Mouse (Mus musculus): ENCODE results near the gene Hsf2bp. TPM values are rescaled to one million over a fixed set of nuclear protein-coding genes. Genes with fewer than 3 reads are reported as not detected.

Gene Hsf2bp
- polyA plus RNA-seq, 2 experiments from 2014 or later = 1.1 to 2.0 TPM

GRCm38 (mm10) chr17:32031684-32032083 lies 4.5 kb downstream of the Hsf2bp start:
- ATAC-seq = no peak

DNA sequence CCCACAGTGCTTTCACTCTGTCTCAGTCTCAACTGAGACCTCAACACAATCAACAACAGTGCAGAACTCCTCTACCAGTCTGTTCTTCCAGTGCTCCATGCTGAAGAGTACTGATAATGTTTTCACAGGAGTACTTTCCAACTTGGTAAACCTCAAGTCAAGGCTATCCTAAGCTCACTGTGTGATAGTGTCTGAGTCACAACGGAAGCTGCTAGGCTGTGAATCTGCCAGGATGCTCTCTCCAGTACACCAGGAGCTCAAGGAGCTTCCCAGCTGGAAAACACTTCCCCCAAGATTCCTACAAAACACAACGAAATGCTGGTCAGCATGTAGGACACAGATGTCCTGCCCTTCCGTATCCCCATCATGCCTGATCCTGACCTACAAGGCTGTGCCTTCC lies 7.8 kb downstream of the Hsf2bp start:
- no peak for ATAC-seq

- ATAC-seq = no peak
These were observed 8.5 kb downstream of the Hsf2bp start for GRCm38 (mm10) chr17:32027666-32028065.

- peak; percentile 46 for ATAC-seq
These were observed 10.8 kb downstream of the Hsf2bp start for GRCm38 (mm10) chr17:32025386-32025785.

DNA sequence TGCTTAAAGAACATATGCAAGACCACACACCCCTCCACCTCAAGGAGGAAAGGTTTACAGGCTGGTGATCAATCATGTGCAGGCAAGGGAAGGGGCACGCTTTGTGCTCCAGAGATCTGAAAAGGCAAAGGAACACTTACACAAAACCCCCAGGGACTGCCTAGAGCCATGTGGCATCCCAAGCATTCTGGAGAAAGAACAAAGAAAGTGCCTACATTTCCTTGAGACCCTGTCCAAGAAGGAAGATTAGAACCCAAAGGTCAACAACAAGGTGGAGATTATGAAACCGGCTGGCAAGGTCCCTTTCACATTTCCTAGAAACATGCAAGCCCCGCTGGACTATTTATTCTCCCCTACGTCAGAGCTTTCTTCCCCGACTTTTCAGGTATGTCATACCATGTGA lies 11.5 kb downstream of the Hsf2bp start:
- ATAC-seq = no peak

GRCm38 (mm10) chr17:32023088-32023487 lies 13.1 kb downstream of the Hsf2bp start:
- peak; percentile 82 for ATAC-seq

DNA sequence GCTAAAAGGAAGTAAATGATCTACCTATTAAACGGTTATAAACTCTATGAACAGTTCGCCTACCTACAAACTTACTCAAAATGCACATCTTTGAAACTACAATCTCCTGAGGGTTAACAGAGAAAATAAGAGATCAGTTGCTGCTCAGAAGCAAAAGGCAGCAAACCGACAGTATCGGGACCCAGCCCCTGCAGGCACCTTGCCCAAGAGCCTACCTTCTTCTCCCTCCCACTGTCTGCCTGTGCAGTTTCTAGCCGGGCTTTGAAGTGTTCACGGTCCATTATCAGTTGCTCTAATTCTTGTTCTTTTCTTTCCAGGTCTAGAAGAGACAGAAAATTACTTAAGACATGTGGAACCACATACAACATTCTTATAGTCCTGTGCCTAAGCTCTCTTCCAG lies 13.6 kb downstream of the Hsf2bp start:
- no peak for ATAC-seq

DNA sequence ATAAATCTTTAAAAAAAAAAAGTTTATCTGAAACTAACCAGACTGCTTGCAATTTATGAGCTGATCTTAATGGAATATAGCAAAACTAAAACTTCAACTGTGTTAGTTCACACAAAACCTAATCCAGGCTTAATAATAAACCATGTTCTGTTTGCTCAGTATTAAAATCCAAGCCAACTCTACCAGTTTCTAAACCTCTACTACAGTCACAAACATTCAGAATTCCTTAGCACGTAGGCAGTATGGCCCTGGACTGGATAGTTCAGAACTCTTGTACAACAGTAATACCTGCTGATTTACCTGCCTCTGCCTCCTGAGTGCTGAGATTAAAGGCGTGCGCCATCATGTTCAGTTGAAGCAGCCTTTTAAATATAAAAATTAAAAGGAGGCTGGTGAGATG lies 14.2 kb downstream of the Hsf2bp start:
- no peak for ATAC-seq

DNA sequence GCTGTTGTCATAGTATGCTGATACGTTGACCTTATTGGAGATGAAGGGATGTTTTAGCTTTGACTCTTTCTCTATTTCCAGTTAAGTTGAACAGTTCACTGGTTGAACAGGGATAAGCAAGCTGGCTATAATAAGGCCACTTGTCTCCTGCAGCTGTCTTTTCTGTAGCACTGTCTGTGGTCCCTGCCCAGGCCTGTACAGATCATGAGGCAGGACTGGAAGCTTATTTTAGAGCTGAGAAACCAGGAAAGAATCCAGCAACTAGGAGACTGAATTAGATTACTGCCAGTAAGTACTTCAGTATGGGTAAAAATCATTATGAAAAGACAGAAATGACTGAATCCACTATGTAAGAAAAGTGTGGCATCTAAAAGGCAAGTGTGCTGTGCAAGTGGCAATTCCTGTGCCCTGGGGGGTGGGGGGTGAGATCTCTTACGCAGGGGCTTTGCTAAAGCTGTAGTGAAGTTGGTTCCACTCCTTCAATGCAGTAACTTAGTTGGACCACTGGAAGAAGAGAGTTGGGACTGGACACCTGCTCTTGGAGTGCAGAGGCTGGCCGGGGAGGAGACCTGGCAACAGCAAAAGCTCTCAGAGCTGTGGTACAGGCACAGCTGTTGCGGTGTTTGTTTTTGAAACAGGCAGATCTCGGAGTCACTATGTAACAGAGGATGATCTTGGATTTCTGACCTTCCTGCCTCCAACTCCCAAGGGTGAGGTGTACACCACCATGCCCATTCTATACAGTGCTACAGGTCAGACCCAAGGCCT lies 17.8 kb downstream of the Hsf2bp start:
- no peak for ATAC-seq

DNA sequence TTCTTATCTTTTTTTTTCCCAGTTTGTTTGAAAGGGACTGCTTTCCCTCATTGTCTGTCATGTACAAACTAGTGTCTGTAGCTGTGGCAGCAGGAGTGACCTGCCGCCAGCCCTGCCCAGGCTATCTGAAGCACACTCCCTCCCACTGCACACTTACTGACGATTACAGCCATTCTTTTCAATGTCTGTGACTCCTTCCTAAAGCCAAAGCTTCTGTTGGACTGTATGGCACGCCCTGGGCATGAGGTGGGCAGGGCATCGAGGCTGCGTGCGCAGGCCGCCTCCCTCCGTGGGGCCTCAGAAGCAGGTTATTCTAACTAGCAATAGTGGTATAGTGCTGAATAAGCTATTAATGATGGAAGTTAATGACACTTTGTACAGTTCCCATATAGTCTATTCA lies 19.7 kb downstream of the Hsf2bp start:
- no peak for ATAC-seq

DNA sequence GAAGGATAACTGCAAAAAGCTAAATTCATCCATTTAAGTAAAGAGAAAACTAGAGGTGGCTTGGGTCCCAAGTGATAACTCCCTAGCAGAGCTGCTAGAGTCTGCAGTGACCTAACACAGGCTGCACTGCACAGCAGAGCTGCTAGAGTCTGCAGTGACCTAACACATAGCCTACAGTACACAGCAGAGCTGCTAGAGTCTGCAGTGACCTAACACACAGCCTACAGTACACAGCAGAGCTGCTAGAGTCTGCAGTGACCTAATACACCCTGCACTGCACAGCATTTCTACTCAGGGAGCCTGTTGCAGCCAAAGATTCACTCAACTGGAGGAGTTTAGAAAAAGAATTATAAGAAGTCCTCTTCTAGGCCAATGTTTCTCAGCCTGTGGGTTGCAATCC lies 22.5 kb downstream of the Hsf2bp start:
- no peak for ATAC-seq

DNA sequence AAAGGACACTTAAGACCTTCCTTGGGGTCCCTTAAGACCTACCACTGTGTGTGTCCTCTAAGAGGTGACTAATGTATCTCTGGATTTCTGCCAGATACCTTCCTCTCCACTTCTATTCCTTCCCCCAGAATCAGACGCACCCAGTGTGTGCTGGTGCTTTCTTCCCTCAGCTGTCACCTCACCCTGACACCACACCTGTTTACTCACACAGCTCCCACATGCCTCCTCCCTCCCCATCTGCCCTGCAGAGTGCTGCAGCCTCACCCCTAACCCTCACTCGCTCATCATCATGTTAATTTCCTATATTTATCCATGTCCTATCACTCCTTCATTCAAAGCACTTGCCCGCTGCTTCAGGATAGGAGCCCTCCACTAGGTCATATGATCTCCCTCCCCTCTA lies 23.9 kb downstream of the Hsf2bp start:
- no peak for ATAC-seq

DNA sequence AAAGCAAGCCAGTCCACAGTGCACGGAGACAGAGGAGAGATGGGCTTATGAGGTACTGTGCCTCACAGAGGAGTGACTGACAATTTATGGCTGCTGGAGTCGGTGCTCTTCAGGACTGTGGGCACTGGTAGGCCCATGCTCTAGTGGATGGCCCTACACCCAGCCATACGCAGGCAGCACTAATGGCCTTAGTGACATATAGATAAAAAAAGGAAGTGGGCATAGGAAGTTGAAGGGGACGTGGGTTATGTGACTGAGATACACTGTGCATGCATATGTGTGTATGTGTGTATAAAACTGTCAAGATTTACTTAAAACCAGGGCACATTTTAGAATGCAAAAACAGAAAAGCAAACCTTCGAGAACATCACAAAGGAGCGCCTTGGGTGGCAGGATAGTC lies 24.5 kb downstream of the Hsf2bp start:
- ATAC-seq = no peak

GRCm38 (mm10) chr17:32006800-32007199 lies 29.3 kb downstream of the Hsf2bp start:
- ATAC-seq = no peak

DNA sequence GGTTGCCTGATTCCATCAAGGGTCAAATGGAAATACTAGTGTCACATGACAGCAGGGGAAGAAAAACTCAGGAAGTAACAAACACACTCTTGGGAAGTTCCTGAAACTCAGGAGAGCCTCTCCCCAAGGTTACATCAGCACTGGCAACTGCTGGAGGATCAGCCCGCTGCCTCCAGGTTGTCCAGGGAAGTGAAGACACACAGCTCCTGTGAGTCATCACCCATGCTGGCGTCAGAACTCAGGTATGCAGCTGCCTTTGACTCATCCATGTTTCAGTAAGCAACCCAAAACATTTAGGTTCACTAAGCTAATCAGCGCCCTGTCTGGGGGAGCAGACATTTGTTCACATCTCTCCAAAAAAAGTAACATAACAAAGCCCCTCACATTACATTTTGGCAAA lies 32.9 kb downstream of the Hsf2bp start:
- no peak for ATAC-seq

DNA sequence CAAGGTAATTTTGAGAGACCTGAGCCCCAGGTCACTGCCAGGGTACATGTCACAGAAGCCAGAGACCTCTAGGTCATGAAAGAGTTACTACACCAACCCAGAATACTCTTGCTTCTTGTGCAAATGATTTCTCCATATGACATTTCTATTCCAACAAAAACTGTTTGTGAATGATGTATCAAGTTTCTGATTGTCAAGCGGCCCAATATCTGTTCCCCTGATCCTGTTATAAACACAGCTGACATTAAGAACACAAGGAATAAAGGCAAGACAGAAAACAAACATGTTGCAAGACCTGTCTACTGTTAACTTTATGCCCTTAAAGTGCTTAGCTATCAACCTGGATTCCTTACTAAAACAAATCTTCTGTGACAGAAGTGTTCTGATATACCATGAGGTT lies 37.8 kb downstream of the Hsf2bp start:
- no peak for ATAC-seq

DNA sequence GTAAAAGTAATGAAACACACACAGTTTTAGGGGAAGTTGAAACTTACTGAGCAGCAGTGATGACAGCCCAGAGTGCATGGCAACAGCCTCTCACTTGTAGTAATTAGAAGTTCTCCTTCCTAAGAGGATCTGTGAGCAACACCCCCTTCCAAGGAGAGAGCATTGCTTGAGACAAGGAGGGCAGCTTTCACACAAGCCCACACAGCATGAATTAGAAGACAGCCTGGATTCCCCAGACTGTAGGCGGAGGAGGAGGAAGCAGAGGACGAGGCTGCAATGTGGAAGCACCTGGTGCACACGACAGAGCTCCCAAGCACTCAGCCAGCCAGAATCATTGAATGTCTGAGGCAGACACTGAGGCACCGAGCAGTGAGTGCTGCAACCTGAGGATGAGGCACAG lies 39.8 kb downstream of the Hsf2bp start:
- no peak for ATAC-seq

DNA sequence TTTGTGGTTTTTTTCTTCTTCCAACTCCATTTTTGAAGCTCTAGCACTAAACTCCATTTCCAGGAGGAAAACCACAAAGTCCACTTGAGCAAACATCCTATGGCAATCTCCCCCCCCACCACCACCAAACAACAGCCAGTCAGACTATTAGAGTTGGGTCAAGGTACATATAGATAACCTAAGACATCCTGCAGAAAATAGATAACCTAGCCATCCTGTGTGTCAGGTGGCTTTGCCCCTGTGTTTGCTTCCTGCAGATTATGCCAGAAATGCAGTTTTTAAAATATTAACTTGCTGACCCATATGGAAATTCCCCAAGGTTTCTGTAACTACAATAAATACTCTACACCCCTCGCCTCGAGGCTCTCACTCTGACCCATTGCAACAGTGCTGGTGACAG lies 40.4 kb downstream of the Hsf2bp start:
- no peak for ATAC-seq

- ATAC-seq = no peak
These were observed 42.0 kb downstream of the Hsf2bp start for GRCm38 (mm10) chr17:31994132-31994531.

- ATAC-seq = no peak
These were observed 42.8 kb downstream of the Hsf2bp start for GRCm38 (mm10) chr17:31993354-31993753.

DNA sequence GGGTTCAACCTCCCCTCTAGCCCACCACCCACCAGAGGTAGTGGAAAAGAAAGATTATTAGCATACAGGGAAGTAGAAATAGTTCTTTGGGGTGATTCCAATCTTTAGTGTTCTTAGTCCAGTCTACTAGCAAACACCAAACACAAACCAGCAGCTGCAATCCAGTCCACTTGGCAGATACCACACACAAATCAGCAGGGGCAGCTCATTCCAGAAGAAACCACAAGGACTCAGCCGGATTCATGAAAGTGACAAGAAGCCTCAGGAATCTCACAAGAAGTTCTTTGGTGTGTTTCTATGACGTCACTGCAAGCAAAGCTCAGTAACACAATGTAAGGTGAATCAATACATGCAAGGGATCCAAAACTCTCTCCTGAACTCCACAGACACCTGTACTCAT lies 44.1 kb downstream of the Hsf2bp start:
- no peak for ATAC-seq

DNA sequence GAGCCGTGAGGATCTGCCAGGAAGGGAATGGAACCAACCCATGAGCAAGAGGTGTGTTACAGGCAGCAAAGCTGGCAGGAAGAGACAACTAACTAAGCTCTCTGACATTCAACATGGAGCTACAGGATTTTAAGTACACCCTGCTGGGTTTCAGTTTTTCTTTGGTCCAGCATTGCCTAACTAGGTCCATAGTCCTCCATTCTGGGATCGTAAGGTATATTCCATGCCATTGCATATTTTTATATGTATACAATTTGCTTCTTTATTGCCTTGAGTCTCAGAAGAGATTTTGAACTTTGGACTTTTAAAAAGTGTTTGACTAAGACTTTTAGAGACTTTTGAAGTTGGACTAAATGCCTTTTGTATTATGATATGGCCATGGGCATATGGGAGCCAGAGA lies 47.1 kb downstream of the Hsf2bp start:
- no peak for ATAC-seq

DNA sequence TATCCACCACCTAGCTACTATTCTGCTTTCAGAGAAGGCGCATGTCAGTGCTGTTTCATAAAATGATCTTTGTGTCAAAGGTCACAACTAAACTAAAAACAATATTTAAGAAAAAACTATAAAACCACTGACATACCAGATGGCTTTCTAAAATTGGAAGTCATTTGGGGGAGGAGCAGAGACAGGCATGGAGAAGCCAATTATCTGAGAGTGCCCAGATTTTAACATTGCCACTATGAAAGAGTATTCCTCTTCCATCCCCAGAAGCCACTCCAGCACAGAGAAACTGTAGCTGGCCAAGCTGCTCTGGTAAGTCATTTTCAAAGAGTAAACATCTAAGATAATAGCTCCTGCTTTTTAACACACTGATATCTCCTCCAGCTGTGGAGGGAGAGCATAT lies 49.2 kb downstream of the Hsf2bp start:
- ATAC-seq = no peak

GRCm38 (mm10) chr17:31983491-31983890 lies 52.7 kb downstream of the Hsf2bp start:
- no peak for ATAC-seq
